Mouse (Mus musculus) left cerebral cortex, adult 2 months (tissue): ENCODE data around the gene Hk1. TPM values are rescaled to one million over a fixed set of nuclear protein-coding genes. Genes with fewer than 3 reads are reported as not detected.

Experiments used
- DNase-seq, 2 experiments: peaks; one replicate each; pipeline ENCODE4 v3.0.0; 2021 to 2022; ENCODE audit warnings: low spot score in 2 of 2, mixed read lengths in 1 of 2; ENCODE audit errors: extremely low spot score in 1 of 2
- H3K27ac ChIP-seq: fragments of 200-600 bp; 2 replicates; pipeline ENCODE4 v1.8.1; 2022
- H3K4me3 ChIP-seq: fragments of 200-600 bp; 2 replicates; pipeline ENCODE4 v1.8.1; 2022
- CTCF ChIP-seq: fragments of 200-600 bp; IDR thresholded peaks from 2 replicates; pipeline ENCODE4 v1.8.1; 2022; ENCODE audit warnings: antibody characterized with exemption, mild to moderate bottlenecking, moderate library complexity
- intact Hi-C: fragments of 180-260 bp; cut with DNase I; formaldehyde crosslinking; loops from one replicate; pipeline ENCODE4 v1.15.1; 2025
- total RNA-seq, 2 experiments: library from RNA; stranded (reverse); gene quantifications; 2 replicates each; pipeline ENCODE4 v1.2.3; 2021

The Hk1 gene
- total RNA-seq, 2 experiments from 2014 or later: 298 to 310 TPM

DNA sequence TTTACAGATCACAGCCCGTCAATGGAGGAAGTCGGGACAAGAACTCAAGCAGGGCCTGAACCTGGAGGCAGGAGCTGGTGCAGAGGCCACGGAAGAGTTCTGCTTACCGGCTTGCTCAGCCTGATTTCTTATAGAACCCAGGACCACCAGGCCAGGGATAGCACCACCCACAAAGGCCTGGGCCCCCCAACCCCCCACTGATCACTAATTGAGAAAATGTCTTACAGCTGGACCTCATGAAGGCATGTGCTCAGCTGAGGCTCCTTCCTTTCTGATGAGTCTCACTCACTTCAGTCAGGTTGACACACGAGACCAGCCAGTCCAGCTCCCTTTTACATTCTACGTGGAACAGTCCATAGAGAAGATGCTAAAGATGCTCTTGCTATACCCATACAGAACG, 153.9 kb downstream of the Hk1 start:
- no peak for TF ChIP-seq CTCF
- H3K4me3 ChIP-seq: no peak overlapping the region
- DNase-seq: no peak
- intact Hi-C loops: no loop called here
- no peak overlapping the region for H3K27ac ChIP-seq

GRCm38 (mm10) chr10:62224231-62224630, 155.5 kb downstream of the Hk1 start:
- TF ChIP-seq CTCF: no peak
- H3K4me3 ChIP-seq: no peak overlapping the region
- no peak for DNase-seq
- intact Hi-C loops: no loop called here
- H3K27ac ChIP-seq: no peak overlapping the region

GRCm38 (mm10) chr10:62222777-62223176, 156.9 kb downstream of the Hk1 start:
- no peak for TF ChIP-seq CTCF

DNA sequence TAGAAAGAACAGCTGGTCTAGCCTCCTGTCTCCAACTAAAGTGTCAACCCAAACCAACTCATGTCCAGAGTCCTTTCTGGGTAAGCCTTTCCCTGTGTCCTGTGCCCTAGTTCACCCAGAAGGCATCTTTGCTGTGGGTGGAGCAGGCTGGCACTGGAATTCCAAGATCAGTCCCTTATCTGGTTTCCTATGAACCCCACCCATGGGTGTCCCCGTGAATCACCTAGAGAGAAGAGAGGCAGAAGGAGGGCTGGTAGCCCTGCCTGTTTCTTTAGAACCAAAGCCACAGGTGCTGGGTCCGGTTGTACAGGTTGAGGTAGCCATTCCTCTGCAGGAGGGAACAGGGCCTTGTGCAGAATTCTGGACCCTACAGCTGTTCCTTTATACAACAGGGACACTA, 158.1 kb downstream of the Hk1 start:
- no peak for DNase-seq
- H3K4me3 ChIP-seq: no peak overlapping the region
- H3K27ac ChIP-seq: no peak overlapping the region
- no peak for TF ChIP-seq CTCF
- intact Hi-C loops: no loop called here

More at GRCm38 (mm10) chr10:62222777-62223176, 156.9 kb downstream of the Hk1 start:
- DNase-seq: no peak
- intact Hi-C loops: no loop called here
- H3K27ac ChIP-seq: no peak overlapping the region
- no peak overlapping the region for H3K4me3 ChIP-seq

DNA sequence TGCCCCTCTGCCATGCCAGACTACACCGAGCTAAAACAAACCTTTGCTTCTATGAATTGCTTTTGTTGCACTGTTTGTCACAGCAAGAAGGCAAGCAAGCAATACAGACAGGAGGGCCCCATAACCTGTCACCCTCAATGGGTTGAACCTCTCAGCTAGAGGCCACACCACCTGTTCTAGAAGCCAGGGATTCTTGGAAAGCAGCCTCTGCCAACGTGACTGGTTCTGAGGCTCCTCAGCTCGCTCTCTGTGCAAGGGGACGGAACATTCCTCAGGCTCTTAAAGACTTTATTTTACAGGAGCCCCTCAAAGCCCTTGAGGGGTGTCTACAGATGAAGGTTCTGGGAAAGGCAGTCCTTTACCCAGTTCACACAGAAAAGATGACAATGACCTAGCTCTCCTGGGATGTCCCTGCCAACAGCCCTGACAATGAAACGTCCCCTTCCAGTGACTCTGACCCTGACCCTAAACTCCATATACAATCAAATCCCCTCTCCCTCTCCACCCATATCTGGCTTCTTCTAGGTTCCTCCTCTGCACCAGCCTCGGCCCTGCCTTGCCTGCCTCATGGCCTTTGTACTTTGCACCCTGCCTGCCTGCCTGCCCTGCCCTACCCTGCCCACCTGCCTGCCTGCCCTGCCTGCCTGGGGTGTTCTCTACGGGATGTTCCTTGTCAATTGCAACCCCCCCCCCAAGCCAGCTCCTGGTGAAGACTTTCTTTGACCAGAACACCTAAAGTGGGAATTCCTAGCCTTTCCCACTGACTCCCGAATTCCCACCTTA, 158.8 kb downstream of the Hk1 start:
- H3K27ac ChIP-seq: no peak overlapping the region
- no peak for TF ChIP-seq CTCF
- no peak overlapping the region for H3K4me3 ChIP-seq
- intact Hi-C loops: no loop called here
- DNase-seq: no peak

Other genes with a start within 250 kb of the Hk1 start
- gene Neurog3, start 246.8 kb downstream of the Hk1 start, total RNA-seq: not detected
- gene Fam241b, start 236.0 kb downstream of the Hk1 start, total RNA-seq: 10 to 100 TPM; 50.1 to 58.3 TPM
- 10 to 100 TPM in 1 of 2 experiments, 1 to 10 TPM in 1; 8.5 to 10.4 TPM for gene Tspan15, start 148.7 kb downstream of the Hk1 start, total RNA-seq
- gene Tacr2, start 127.5 kb downstream of the Hk1 start, total RNA-seq: under 1 TPM in 1 of 2 experiments, not detected in 1; 0.34 TPM
- 10 to 100 TPM; 10.1 to 11.4 TPM for gene Hkdc1, start 42.6 kb upstream of the Hk1 start, total RNA-seq
- gene 4930507D05Rik, start 69.6 kb upstream of the Hk1 start, total RNA-seq: 1 to 10 TPM; 1.1 to 1.4 TPM
- 10 to 100 TPM; 21.8 to 24.8 TPM for gene Supv3l1, start 69.8 kb upstream of the Hk1 start, total RNA-seq
- gene Vps26a, start 106.9 kb upstream of the Hk1 start, total RNA-seq: 10 to 100 TPM; 46.9 to 47.4 TPM
- 1 to 10 TPM; 7.1 to 9.7 TPM for gene Srgn, start 147.5 kb upstream of the Hk1 start, total RNA-seq
- 100 to 1,000 TPM; 180 to 185 TPM for gene Kif1bp, start 198.5 kb upstream of the Hk1 start, total RNA-seq
- gene Ddx21, start 222.4 kb upstream of the Hk1 start, total RNA-seq: 10 to 100 TPM; 21.1 to 21.8 TPM